Mouse (Mus musculus): Measurements from ENCODE around the gene Ubb. TPM values are rescaled to one million over a fixed set of nuclear protein-coding genes. Genes with fewer than 3 reads are reported as not detected.

The Ubb gene
- total RNA-seq, 2 experiments from 2014 or later, result 919 to 954 TPM

DNA sequence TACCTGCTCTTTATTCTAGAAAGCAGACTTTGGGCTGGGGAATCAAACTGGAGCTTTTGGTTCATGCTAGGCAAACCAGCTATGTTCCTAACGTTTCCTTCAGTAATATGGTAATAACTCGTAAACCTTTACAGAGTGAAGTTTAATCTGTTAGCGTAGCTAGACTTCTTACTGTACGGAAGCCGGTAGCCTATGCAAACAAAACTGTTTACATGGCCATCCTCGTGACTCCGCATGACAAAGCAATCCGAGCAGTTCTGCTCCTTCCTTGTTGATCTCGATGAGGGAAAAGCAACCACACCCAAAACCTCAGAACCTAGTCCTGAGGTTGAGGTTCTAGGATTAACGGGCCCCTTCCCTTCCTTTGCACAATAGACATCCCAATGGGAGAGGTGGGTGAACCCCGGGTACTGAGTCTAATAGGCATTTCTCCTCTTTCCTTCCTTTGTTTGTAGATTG, 715 bp upstream of the Ubb start:
- peak; percentile 68 for DNase-seq (ENCODE audit: low spot score)

DNA sequence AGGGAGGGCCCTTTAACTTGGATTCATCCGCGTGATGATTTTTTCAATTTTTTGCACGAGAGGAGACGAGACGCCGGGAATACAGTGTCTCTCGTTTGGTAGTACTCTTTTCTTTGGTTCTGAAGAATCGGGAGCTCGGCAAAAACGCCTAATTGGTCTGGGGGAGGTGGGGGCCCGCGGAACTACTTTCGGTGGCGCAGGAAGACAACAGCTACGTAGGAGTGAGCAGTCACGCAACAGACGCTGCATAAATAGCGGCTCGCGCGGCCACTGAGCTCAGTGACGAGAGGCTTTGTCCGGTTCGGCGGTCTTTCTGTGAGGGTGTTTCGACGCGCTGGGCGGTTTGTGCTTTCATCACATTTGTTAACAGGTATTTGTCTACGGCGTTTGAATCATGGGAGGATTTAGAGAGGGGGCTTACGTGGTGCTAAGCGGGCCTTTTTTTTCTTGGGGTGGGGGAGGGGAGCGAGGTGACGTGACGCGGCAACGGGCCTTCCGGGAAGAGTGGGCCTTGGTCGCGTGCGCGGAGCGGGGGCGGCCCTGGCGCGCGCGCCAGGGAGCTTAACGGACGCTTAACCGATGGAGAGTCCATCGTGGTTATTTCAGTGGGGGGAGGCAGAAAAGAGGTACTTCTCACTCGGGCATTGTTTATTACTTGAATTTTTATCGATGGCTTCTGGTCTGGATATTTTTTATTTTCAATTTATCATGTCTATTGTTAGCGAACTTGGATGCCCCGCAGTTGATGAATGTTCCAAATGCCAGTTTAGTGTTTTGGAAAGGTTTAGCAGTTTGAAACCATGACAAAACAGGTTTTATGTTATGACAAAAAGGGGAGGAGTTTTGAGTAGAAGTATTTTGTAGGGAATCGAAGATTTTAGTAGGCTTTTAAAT, 502 bp downstream of the Ubb start:
- DNase-seq (ENCODE audit: low spot score), result peak; percentile 92

DNA sequence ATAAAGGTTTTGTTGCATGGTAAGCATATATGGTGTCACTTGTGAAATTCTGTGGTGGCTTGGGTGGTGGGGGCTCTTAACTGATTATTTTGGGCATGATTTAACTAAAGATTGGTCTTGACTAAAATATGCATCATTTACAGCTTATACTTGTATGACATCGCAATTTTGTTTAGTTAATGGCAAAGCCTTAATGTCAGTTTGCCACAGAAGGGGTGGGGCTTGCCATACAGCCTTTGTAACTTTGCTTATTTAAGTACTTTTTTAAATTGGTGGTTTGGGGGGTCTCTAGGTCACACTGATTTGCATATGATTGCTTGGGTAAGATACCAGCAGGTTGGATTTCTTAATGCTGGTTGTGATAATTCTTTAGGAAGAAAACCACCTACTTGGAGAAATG, 2.2 kb downstream of the Ubb start:
- DNase-seq (ENCODE audit: low spot score), result no peak

DNA sequence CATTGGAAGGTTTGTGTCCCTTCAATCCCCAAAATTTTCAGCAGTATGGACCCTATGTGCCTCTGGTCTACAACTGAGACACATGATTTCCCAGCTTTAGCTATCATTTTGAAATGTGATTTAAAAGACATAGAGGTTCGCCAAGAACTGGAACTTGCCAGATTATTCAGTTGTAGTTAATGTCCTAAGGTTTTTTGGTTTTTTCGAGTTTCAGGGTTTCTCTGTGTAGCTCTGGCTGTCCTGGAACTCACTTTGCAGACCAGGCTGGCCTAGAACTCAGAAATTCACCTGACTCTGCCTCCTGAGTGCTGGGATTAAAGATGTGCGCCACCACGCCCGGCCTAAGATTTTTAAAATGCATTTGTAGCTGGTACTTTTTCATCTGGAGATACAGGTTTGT, 2.7 kb downstream of the Ubb start:
- DNase-seq (ENCODE audit: low spot score), result no peak

DNA sequence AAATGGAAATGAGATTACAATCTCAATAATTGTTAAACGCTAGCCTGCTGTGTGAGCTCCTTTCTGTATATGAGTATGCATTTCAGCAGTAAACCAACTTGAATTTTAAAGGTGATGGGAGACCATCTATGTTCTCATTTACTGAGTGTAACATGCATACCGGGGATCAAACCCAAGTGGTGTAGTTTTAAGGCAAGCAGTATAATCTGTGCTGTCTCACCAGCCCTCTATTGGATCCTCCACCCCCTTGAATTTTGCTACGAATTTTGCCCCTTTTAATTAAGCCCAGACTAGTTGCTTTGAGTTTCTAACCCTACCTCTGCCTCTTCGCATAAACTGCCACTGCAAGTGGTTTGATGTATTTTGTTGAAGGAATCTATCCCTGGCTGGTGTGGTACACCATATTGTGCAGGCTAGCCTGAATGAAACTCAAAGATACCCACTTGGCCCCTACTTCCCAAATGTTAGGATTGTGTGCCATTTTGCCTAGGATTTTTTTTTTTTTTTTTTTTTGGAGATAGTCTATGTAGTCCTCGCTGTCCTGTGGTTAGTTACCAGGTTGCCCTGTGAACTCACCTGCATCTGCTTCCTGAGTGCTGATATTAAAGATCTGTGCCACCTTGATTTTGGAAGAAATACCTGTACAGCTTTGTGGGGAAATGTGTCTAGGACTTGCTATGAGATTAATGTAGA, 3.3 kb downstream of the Ubb start:
- DNase-seq (ENCODE audit: low spot score), result no peak

DNA sequence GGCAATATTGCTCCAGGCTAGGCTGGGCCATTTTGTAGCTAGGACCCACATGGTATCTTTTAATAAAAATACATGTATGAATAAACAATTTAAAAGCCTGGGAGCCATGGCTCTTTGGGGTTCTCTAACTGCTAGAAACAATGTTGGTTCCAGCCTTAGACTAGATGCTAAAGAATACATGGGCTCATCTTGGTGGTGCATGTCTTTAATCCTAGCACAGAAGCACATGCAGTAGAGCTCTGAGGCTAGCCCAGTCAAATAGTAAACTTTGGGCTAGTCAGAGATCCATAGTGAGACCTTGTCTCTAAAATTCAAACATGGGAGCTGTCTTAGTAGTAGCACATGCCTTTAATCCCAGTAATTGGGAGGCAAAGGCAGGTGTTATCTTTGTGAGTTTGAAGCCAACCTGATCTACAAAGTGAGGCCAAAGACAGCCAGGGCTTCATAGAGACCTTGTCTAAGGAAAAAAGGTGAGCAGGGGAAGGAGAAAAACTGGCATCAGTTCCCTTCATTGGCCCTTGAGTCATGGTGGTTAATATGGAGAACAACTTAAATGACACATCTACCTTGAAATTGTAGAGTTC, 4.1 kb downstream of the Ubb start:
- DNase-seq (ENCODE audit: low spot score), result no peak

DNA sequence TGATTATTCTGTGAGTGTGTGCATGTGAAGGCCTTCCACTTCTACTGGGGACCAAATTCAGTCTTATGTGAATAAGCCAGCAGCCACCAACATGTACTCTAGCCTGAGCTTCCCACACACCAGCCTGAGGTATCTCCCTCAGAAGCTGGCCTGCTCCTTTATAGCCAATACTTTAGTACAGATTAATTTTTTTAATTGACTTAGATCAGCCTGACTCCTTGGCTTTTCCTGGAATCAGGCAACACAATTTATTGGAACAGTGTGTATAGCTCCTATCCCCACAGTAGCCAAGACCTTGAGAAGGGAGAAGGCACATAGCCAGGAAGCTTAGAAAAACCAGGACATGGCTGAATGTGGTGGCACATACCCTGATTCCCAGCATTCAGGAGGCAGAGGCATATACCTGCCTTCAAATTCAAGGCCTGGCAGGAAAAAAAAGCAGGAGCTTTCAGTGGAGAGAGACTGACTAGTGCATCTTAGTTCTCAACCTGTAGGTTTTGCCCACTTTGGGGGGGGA, 5.0 kb downstream of the Ubb start:
- no peak for DNase-seq (ENCODE audit: low spot score)

DNA sequence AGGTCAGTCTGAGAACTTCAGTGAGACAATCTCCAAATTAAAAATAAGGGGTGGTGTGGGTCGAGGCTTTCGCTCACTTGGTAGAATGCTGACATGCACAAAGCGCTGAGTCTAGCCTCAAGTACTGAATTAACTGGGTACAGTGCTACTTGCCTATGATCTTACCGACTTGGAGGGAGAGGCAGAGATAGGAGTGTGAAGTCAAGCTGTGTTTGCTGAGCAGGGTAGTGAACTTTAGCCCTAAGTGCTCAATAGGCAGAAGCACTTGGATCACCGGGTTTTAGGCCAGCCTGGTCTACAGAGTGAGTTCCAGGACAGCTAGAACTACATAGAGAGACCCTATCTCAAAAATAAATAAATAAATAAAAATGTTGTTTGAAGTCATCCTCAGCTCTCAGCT, 6.2 kb downstream of the Ubb start:
- no peak for DNase-seq (ENCODE audit: low spot score)

DNA sequence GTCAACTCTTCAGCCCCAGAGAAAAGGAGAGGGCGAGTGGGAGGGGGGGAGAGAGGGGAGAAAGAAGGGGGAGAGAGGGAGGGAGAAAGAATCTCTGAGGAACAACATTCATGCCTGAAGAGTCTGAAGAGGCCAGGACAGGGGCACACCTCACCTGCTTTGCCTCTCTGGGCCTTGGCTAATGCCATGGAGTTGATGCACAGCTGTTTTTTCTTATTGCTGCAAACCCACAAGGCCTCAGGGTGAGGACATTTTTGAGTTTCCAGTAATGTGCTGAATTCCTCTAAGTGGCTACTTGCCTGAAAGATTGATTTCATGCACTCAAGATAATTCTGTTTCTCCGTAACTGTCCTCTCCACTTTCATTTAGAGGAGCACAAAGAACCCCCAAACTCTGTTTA, 7.2 kb downstream of the Ubb start:
- DNase-seq (ENCODE audit: low spot score), result no peak

DNA sequence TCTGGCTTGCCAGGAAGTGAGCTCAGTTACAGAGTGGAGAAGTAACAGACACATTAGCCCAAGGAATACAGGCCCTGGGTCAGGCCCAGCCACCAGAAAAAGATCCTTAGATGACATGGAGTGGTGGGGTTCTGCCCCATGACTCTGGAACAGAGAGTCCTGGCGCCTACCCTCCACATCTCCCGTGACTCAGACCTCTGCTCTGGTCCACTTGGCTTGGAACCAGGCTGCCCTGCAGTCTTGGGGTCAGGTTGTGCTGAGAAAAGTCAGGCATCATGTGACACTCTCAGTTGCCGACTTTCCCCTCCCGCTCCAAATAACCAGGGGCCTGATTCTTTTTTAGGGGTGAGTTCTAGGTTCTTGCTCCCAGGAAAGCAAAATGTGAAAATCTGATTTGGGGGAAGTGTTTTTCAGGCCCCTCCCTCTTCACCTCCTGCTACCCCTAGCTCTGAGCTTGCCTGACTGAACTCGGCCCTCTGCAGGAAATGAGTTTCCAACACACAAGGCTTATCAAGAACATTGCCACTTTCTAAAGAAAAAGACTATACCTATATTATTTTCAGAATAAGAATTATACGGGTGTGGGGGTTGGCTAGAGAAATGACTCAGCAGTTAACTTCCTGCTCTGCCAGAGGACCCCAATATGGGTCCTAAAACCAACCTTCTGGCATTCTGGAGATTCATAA, 8.1 kb downstream of the Ubb start:
- DNase-seq (ENCODE audit: low spot score), result peak; percentile 92

DNA sequence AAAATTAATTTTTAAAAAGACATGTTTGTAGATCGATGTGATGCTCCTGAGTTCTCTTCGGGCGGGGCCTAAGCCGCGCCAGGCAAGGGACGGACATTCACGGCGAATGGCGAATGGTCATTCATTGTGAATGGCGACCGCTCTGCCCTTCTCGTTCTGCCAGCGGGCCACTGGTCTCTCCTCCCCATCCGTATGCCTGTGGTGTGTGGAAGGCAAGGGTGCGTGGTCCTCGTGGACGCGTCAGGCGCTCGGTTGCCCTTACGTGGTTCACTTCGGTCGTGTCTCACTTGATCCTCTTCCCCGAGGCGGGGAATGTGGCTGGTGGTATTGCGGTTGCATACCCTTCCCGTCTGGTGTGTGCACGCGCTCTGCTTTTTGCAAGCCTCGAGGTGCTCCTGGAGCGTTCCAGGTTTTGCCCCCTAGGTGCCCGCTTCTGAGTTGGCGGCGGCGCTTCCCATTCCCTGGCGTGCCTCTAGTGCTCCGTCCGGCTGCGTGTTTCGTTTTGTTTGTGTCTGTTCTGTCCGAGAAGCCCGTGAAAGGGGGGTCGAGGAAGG, 9.6 kb downstream of the Ubb start:
- no peak for DNase-seq (ENCODE audit: low spot score)

DNA sequence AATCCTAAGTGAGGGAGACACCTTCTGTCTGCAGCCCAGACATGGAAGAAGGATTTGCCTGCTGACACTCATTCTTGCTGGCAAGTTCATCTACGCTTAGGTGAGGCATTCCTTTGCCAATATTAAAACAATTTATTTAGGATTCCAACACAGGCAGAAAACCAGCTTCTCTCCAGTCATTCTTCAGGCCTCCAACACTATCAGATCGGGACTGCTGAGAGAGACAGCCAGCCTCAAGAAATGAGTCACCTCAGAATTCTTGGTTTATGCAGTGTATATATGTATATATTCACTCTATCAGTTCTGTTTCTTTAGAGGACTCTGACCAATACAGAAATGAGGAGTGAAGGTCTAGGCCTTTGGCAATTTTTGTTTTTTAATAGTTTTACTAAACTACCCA, 12.6 kb downstream of the Ubb start:
- DNase-seq (ENCODE audit: low spot score), result no peak

DNA sequence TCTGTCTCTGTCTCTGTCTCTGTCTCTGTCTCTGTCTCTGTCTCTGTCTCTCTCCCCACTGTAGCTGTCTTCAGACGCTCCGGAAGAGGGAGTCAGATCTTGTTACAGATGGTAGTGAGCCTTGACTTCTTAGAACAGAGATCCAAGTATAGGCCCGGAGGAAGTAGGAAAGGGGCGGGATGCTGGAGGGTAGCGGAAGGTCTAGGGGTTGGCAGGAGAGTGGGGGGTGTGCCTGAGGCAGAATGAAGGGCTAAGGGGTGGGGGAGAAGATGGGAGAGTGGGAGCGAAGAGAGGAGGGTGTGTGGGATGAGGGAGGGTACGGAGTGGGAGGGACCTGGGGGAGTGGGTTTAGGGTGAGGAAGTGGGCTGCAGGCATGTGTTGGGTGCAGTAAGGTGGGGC, 14.8 kb downstream of the Ubb start:
- no peak for DNase-seq (ENCODE audit: low spot score)

DNA sequence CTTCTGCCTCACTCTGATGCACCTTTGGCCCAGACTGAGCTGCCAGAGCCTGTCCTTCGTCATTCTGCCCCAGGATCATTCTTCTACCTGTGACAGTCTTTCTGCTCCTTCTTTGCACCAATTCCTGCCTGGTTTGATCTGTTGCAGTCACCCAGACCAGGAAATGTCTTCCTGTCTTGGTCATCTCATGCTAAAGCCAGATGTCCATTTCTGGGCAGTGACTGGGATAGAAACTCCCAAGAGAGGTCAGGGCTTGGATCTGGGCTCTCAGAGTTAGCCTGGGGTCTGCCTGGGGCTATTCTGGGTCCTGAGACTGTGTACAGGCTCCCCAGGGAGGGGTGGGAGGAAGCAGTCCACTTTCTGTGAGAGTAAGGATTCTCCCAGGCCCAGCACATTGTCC, 15.2 kb downstream of the Ubb start:
- no peak for DNase-seq (ENCODE audit: low spot score)

DNA sequence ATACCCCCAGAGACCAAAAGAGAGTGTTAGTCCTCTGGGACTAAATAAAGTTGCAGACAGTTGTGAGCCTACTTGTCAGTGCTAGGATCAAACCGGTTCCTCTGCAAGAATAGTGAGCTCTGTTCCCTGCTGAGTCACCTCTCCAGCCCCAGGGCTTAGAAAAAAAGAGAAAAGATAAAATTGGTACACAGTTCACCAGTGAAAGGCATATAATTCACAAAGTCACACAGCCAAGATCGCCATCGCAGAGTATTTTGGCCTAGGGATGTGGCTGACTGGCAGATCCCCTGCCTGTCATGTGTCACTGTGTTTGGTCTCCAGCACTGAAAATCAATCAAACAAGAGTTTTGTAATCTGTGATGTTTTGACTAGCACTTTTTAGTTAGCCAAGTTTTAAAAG, 17.3 kb downstream of the Ubb start:
- no peak for DNase-seq (ENCODE audit: low spot score)

DNA sequence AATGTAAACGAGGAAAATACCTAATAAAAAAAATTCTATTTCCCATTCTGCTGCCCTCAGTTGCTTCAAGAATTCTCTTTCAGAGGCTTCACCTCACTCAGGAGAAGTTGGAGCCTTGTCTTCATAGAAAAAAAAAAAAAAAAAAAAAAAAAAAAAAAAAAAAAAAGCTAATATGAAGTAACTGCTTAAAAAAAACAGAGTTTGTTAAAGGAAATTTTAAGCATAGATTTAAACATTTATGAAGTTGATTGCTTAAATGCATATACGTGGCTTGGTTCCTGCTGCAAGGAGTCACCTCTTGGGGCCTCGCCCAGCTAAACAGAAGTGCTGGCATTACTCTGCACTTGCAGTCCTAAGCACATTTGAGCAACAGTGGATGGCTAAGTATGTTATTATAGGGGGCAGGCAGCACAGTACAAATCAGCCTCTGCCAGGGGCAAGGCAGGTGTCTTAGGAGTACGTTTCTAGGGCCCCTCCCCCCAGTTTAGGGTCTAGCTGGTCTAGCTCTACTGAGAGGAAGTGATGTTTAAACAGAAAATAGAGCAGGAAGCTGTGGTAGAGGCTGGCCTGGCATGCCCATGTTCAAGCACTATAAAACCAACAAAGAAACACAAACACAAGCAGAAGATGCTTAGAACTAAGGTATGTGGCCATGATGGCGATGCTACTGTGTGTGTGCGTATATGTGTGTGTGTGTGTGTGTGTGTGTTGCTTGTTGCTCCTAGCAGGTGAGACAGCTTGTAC, 23.2 kb downstream of the Ubb start, which contains the start of gene Trpv2:
TSS of gene Trpv2 (plus strand) at position 528 of the 744 bp plus-strand sequence.
- no peak for DNase-seq (ENCODE audit: low spot score)

DNA sequence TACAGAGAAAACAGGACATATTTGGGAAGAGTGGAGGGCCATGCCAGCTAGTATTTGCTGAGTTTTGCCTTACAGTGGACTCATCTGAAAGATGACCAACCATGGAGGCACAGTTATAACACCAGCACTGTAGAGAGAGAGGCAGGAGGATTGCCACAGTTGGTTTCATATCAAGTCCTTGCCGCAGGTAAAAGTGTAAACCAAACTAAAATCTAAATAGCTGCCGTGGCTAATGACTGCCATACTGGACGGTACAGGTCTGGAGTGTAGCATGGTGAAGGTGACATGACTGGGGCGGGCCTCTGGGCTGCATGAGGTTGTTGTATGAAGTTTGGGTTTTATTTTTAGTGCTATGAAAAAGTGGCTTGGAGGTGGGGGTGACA, 23.7 kb downstream of the Ubb start:
- no peak for DNase-seq (ENCODE audit: low spot score)

DNA sequence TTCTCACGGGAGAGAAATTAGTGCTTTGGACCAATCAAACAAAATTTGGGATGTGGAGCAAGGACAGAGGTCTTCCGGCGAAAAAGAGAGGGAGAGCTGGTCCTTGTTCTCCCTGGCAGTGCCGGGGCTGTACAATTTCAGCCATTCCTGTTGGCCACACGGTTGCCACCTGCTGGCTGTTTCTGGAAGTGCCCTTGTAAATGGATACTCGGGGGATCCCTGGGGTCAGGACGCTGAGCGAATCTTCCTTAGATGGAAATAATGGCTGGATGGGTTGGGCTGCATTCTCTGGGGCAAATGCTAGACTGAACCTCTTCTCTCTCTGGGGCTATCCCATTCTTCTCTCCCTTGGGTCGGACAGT, 24.3 kb downstream of the Ubb start:
- DNase-seq (ENCODE audit: low spot score), result peak; percentile 91

DNA sequence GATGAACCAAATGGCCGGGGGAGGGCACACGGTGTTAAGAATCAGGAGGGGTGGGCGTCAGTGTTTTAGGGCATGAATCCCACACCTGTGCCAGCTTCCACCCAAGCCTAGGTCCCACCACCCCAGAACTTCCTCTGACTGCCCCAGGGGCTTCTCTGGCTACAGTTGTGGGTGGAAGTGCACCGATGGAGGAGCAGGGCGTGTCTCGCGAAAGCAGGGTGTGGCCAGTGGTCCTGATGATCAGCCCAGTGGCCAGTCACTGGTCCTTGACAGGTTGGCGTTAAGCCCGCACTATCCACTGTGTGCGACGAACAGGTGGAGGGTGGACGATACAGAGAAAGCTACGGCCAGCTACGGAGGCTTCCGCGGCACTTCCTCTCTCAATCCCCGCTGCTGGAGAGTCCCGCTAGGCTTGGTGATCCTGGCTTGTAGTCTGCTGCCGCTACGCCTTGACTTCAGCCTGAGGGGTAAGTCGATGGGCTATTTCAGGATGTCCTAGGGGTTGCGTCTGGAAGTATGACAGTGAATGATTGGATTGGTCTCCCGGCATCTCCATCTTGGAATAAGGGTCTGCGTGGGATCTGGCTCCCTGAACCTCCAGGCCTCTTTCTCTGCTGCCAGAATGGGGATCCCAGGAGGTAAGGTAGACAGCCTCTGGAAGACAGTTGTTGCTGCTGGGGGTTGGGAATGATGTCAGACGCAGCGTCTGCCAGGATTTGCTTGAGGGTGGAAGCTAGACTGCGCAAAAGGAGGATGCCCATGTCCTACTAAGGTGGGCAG, 24.9 kb downstream of the Ubb start:
- peak; percentile 43 for DNase-seq (ENCODE audit: low spot score)
